Mouse (Mus musculus): ENCODE data around the gene Cyld. TPM values are rescaled to one million over a fixed set of nuclear protein-coding genes. Genes with fewer than 3 reads are reported as not detected.

The Cyld gene
- polyA plus RNA-seq, 1 experiment, result 0.04 TPM

DNA sequence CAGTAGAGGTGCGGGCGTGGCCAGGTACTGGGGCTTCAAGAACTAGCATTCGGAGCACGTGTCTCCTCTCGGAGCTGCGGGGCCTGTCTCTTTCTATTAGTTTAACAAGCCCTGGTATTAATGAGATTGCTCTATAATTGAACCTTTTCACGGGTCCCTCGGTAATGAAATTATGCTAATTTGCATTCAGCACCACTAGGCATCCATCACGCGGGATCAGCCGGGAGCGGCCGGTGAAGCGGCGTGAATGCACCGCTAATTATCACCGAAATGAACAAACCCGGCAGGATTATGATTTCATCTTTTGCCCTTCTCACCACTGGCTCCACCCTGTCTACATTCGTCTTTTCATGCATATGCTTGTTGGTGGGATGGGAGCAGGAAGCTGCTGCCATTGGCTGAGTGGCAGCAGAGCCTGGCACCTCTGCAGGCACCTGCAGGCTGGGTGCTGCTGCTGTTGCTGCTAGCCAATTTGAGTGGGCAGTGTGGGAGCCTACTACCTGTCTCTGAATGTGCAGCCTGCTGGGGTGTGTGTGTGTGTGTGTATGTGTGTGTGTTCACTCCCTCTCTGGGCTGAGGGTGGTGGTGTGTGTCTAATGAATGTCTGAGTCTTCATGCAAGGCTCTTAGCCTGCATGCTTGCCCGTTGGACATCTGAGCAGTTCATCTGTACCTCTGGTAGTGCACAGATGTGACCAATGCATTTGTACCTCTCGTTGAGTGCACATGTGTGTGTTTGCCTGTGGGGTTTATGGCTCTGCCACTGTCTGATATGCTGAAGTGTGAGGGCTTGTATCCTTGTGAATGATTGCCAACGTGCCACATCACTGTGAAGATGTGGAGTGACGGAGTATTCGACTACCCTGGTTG, 97.2 kb downstream of the Cyld start:
- no peak for TF ChIP-seq GATA1 (IDR thresholded peaks at IDR 0.05; ENCODE audit: low read length)
- no peak for TF ChIP-seq TAL1 (IDR thresholded peaks at IDR 0.05; ENCODE audit: low read length)
- Histone ChIP-seq H3K27me3 (ENCODE audit: control insufficient read depth) (no peaks in the 10 kb centered on the region), H3K4me1 (ENCODE audit: control insufficient read depth) (no peaks in the 10 kb centered on the region), H3K4me3 (replicated peaks) (no peak overlapping the region), H3K36me3 (ENCODE audit: control insufficient read depth) (no peaks in the 10 kb centered on the region), H3K9me3 (ENCODE audit: control insufficient read depth, low read length) (peaks cover 6% of the 10 kb centered on the region)

DNA sequence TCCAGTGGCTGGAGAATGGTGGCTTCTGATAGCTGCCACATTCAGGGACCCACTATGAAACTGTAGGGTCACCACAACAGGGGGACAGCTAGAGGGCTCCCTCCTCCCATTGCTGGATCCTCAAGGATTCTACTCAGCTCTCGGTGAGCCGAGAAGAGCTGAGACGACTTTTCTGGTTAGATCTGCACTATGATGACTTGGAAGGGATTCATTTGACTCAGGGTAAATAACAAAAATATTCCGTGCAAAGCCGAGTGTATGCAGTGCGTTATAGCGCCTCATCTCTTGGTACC, 97.7 kb downstream of the Cyld start:
- Histone ChIP-seq H3K27me3 (ENCODE audit: control insufficient read depth) (no peaks in the 10 kb centered on the region), H3K9me3 (ENCODE audit: control insufficient read depth, low read length) (peaks cover 6% of the 10 kb centered on the region), H3K4me3 (replicated peaks) (no peak overlapping the region), H3K4me1 (ENCODE audit: control insufficient read depth) (no peaks in the 10 kb centered on the region), H3K36me3 (ENCODE audit: control insufficient read depth) (no peaks in the 10 kb centered on the region)
- TF ChIP-seq GATA1 (IDR thresholded peaks at IDR 0.05; ENCODE audit: low read length) (no peak), TAL1 (IDR thresholded peaks at IDR 0.05; ENCODE audit: low read length) (no peak)

DNA sequence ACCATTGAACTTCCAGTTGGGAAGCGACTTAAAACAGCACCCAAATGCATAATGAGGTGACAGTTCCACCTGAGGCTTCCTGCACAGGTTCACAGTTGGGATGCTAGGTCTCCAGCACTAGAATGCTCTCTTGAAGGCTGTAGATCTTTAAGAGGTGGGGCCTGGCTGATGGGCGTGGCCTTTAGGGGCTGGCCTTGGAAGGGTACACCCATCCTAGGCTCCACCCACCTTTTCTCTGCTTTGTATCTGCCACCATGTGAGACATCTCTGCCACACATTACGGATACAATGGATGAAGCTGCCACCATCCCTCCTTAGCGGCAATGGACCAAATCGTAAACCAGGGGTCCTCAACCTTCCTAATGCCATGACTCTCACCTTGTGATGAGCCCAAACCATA, 99.1 kb downstream of the Cyld start:
- Histone ChIP-seq H3K36me3 (ENCODE audit: control insufficient read depth) (no peaks in the 10 kb centered on the region), H3K27me3 (ENCODE audit: control insufficient read depth) (no peaks in the 10 kb centered on the region), H3K4me3 (replicated peaks) (no peak overlapping the region), H3K4me1 (ENCODE audit: control insufficient read depth) (no peaks in the 10 kb centered on the region), H3K9me3 (ENCODE audit: control insufficient read depth, low read length) (peaks cover 6% of the 10 kb centered on the region)
- TF ChIP-seq GATA1 (IDR thresholded peaks at IDR 0.05; ENCODE audit: low read length), result no peak
- TF ChIP-seq TAL1 (IDR thresholded peaks at IDR 0.05; ENCODE audit: low read length), result no peak

DNA sequence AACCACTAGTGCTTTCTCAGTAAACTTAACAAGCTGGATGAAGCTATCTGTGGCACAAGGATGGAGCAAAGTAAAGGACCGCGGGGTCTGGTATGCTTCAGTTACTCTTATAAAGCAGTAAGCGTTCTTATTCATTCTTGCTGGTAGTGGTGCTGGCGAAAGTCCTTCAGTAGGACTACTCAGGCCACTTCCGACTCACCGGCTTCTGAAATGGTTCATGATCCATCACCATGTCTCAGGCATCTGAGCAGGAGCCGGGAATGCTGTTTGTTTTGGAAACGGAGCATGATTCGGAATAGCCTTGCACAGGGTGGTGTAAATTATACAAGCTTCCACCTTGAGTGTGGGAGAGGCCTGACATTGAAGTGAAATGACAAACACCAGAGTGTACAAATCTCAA, 99.8 kb downstream of the Cyld start:
- no peaks in the 10 kb centered on the region for H3K27me3 ChIP-seq (ENCODE audit: control insufficient read depth)
- H3K4me3 ChIP-seq (replicated peaks), result no peak overlapping the region
- H3K4me1 ChIP-seq (ENCODE audit: control insufficient read depth), result no peaks in the 10 kb centered on the region
- peaks cover 6% of the 10 kb centered on the region for H3K9me3 ChIP-seq (ENCODE audit: control insufficient read depth, low read length)
- no peak for TF ChIP-seq TAL1 (IDR thresholded peaks at IDR 0.05; ENCODE audit: low read length)
- TF ChIP-seq GATA1 (IDR thresholded peaks at IDR 0.05; ENCODE audit: low read length), result no peak
- no peaks in the 10 kb centered on the region for H3K36me3 ChIP-seq (ENCODE audit: control insufficient read depth)

Other genes starting within 250 kb of the Cyld start
- not detected in 2 replicates for gene Nkd1, start 175.7 kb upstream of the Cyld start, polyA plus RNA-seq (2012)
- gene Snx20, start 60.9 kb upstream of the Cyld start, polyA plus RNA-seq (2012), result 0.09 and 0.15 TPM in 2 replicates
- gene Nod2, start 49.7 kb upstream of the Cyld start, polyA plus RNA-seq (2012), result not detected in 2 replicates